Mouse (Mus musculus) spleen, embryonic (tissue): ENCODE data around the gene Gm7347.
"Not testable (repeated sequence)": the region's sequence is repeated elsewhere in the genome, so short reads cannot be mapped to it uniquely, and the experiment has no call there.

Source experiments
- CTCF ChIA-PET: fragments of 350-600 bp; sonication (Branson Sonifier 250); formaldehyde crosslinking; loops from one replicate; lab custom pipeline; 2022; lab: Charles Lee

Gene Gm7347

GRCm38 (mm10) chr5:26058481-26058880 is at the start of gene Gm7347:
Gene Gm7347, minus strand, starts transcription at chr5:26058581.
- CTCF ChIA-PET, result not testable (repeated sequence)

- CTCF ChIA-PET, result not testable (repeated sequence)
Measured at GRCm38 (mm10) chr5:26105262-26105661, 46.9 kb upstream of the Gm7347 start, which contains the start of gene 5031410I06Rik. Gene 5031410I06Rik, minus strand, starts transcription at chr5:26105362.

GRCm38 (mm10) chr5:26089191-26089590 is 30.8 kb upstream of the Gm7347 start, which contains the start of gene Gm10471:
Gene Gm10471, minus strand, starts transcription at chr5:26089291.
- CTCF ChIA-PET, result not testable (repeated sequence)

- CTCF ChIA-PET, result not testable (repeated sequence)
Measured at GRCm38 (mm10) chr5:26079023-26079422, 20.6 kb upstream of the Gm7347 start.

- CTCF ChIA-PET, result no interaction called here
Measured at GRCm38 (mm10) chr5:26070716-26071115, 12.3 kb upstream of the Gm7347 start.

DNA sequence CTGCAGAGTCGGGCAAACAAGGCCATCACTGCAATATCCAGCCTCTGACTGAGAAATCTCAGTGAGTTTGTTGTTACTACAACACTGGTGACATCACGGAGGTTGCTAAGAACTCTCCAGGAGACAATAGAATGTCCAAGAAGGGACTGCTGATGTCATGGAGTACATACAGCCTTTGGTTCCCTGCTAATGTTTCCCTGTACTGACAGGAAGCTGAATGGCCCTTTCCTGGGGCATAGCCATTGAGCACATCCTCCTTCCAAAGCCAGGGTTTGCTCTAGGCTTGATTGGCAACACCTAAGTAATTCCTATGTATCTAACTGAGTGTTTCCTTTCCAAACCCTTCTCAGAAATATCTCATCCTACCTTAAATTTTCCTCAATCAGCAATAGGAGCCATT is 18.9 kb downstream of the Gm7347 start, which contains the start of gene Speer4a:
TSS of gene Speer4a (minus strand) at position 101 of the 400 bp plus-strand sequence.
- CTCF ChIA-PET, result not testable (repeated sequence)

- CTCF ChIA-PET, result not testable (repeated sequence)
Measured at GRCm38 (mm10) chr5:26022816-26023215, 35.6 kb downstream of the Gm7347 start, which contains the start of gene Gm5862. Gene Gm5862, minus strand, starts transcription at chr5:26022916.

DNA sequence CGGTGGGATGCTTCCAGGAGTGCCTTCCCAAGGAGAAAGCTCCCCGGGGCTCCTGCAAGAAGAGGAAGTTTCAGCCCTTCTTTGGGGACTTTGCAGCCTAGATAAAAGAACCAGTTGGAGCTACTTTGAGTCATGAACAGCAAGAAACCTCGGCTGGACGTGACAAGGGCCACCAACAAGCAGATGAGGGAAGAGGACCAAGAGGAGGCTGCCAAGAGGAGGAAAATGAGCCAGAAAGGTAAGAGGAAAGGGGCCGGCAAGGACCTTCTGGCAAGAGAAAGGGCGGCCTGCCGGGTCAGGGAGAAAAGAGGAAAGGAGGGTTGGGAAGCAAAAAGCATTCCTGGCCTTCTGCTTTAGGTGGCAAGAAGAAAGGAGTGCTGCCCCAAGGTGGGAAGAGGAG is 50.7 kb downstream of the Gm7347 start:
- CTCF ChIA-PET, result not testable (repeated sequence)

DNA sequence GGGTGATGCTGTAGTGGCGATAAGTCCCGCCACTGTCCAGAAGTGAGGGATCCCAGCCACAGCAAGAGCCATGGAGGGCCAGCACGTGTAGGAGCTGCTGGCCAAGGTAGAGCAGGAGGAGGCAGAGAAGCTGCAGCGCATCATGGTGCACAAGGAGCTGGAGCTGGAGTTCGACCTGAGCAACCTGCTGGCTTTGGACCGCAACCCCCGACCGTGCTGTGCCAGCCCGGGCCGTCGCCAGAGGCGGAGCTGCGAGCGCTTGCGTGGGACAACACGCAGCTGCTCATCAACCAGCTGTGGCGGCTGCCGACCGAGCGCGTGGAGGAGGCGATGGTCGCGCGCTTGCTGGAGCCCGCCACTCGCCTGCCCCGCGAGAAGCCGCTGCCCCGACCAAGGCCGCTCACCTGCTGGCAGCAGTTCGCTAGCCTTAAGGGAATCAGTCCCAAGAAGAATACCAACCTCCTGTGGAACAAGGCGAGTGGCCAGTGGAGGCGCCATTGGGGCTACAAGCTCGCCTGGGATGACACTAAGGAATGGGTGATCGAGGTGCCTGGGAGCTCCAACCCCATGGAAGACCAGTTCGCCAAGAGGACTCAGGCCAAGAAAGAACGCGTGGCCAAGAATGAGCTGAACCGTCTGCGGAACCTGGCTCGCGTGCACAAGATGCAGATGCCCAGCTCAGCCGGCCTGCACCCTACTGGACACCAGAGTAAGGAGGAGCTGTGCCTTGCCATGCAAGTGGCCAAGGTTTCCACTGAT is 51.3 kb downstream of the Gm7347 start:
- CTCF ChIA-PET, result not testable (repeated sequence)

GRCm38 (mm10) chr5:26004698-26005097 is 53.7 kb downstream of the Gm7347 start, which contains the start of gene Gm1979:
Gene Gm1979, minus strand, starts transcription at chr5:26004798.
- CTCF ChIA-PET, result not testable (repeated sequence)
